Mouse (Mus musculus): ENCODE data around the gene Tenm4.

Gene Tenm4

GRCm38 (mm10) chr7:96633008-96633407 is 462.0 kb downstream of the Tenm4 start:
- intact Hi-C loops (cut with DNase I) = no loop called here

DNA sequence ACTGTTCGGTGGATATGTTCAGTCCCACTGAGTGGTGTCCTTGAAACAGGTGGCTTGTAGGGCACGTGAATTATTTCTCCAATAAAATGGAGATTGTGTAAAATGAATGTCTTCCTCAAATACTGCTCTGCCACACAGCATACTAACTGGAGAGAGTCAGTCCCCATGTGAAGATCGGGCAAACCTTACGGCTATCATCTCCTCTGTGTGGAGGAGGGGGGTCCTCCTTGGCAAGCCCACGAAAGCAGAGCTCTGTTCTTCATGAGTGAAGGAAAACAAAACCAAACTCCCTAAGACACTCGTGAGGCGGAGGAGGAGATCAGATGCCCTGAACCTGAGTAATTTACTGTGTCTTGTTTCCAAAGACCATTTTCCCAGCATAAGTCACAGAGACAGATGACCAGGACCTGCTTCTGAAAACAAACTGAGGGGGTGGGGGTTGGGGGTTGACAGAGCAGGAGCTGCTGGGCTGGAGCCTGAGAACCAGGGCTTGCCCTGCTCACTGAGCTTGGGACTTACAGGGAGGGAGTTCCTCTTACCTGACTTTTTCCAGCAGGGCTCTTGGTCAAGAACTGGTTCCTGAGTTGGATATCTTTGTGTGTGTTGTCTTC is 464.9 kb downstream of the Tenm4 start:
- intact Hi-C loops (cut with DNase I) = no loop called here

- intact Hi-C loops (cut with DNase I) = no loop called here
These were observed 472.6 kb downstream of the Tenm4 start for GRCm38 (mm10) chr7:96643461-96644204.

- intact Hi-C loops (cut with DNase I) = no loop called here
These were observed 473.1 kb downstream of the Tenm4 start for GRCm38 (mm10) chr7:96644205-96644531.

DNA sequence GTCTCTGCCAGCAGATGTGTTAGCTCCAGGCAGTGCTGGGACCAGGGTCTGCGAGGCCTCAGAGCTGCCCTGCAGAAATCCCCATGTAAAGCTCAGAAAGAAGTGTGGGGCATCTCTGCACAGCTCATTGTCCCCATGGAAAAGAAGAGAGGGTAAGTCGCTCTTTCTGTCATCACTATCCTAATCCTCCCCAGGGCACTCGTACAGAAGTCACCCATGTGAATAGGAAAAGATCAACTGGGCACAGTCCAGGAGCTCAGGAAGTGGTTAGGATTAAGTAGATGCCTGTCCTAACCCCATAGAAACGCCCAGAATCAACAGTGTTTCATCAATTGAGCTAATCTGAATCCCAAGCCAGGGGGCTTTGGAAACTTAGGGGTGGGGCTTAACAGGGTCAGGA is 476.6 kb downstream of the Tenm4 start:
- intact Hi-C loops (cut with DNase I) = no loop called here

GRCm38 (mm10) chr7:96648606-96649005 is 477.6 kb downstream of the Tenm4 start:
- intact Hi-C loops (cut with DNase I) = no loop called here

- intact Hi-C loops (cut with DNase I) = no loop called here
These were observed 478.1 kb downstream of the Tenm4 start for GRCm38 (mm10) chr7:96649171-96649570.

DNA sequence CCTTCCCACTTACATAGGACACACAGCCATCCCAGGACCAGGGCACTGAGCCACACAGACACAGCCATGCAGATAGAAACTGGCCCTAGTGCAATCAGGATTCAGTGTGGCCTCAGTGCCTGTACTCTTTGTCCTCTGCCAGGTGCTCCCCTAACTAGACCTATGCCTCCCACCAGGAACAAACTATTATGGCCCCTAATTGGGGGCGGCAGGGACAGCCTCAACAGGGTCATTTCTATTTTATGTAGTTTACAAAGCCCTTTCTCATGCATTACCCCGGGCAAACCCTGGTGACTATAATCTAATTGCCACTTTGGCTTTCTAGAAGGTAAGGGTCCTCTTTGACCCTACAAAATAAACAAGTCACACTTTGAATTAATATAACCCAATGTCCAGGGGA is 479.4 kb downstream of the Tenm4 start:
- intact Hi-C loops (cut with DNase I) = no loop called here

DNA sequence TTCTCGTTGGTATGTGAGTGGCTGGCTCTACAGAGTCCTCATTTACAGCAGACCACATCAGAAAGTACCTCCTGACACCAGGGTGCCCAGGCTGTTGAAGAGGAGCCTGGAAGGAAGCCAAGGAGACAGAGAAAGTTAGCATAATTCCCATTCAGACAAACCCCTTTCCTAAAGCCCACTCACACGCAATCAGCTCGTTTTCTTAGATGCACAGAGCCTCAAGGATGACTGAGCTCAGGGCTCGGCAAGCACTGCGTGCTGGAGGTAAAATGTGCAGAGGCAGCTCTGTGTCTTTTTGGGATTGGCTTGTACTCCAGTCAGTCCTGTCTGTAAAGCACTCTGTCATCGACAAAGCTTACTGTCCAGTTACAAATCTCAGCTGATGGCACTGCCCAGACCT is 480.0 kb downstream of the Tenm4 start:
- intact Hi-C loops (cut with DNase I) = no loop called here

DNA sequence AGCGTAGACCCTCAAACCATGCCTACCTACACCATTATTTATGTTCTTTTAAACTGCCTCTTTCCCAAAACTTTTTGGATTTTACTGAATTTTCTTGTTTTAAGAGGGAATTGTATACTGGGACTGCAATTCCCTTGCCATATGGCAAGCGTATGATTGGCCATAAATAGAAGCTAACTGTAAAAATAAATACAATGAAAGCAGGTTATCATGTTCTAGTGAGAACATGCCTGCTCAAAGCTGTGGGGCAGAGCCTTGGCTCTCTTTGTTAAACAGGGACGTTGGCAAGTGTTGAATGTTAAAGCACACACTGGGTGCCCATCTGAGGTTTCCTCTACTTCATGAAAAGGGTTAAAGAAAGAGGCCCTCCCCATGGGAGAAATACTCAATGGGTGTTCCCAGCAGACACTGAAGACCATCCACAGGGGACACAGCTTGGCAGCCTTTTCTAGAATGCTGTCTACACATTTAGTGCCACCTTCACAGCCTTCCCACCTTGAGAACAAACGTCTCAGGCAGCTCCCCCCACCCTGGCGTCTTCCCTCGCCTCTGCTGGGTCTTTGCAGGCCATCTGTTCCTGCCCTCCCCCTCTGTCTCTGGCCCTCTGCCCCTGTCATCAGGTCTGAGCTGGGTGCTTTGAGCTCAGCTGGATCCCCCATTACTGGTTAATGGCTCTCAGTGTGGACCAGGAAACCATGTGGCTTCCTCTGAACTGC is 480.7 kb downstream of the Tenm4 start:
- intact Hi-C loops (cut with DNase I) = no loop called here

DNA sequence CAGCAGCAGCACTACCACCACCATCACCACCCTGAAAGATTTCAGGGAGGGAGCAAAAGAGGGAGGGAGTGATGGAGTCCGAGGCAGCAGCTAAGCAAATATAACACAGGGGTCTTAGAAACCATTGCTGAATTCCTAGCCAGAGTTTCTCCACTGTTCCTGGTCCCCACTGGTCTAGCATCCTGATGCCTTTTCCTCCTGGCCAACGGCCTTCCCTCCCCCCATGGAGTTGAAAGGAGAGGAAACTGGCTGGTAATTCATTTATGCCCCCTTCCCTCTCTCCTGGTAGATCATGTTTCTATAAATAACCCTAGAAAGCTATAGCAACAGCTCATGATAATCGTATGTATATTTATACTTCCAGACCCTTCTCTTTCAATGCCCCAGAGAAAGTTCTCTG is 481.8 kb downstream of the Tenm4 start:
- intact Hi-C loops (cut with DNase I) = no loop called here

DNA sequence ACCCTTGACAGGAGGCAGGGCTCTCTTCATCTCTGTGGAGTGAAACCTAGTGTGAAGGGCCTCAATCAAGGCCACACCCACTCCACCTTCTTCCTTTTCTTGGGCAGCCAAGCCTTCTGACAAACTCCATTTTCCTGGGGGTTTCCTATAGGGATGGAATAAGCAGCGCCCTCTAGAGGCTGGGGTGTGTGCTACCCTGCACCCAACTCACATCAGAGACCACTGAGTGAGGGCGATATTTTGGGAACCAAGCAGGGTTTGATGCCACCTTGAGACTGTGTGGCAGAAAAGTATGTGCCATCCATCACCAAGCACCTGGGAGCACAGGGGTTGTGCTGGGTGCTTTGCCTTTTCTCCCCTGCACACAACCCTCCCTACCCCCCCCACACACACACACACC is 483.2 kb downstream of the Tenm4 start:
- intact Hi-C loops (cut with DNase I) = no loop called here

DNA sequence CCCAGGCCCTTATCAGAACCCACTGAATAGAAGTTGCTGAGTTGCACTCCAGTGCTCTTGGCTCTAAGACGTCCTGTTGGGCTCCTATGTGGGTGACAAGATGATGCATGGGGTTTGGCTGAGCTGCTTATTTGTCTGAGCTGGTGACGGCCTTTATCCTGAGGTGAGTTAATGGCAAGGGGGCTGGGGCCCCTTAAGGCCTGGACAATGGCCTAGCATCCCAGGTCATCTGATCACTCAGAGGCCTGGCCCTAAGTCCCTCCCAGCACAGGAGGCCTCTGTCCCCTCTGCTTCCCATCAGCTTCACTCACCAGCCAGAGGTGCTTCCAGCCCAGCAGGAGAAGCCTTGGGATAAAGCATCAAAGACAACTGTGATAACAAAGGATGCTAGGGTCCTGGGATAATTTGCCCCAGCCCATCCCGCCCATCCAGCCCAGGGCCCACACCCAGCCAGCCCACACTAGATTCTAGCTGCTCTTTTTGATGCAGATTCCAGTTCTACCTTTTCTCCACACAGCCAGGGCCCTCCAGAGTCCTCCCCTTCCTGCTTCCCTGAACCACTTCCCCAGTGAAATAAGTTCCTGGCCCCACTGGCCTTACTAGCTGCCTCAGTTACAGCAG is 484.2 kb downstream of the Tenm4 start:
- intact Hi-C loops (cut with DNase I) = no loop called here

- intact Hi-C loops (cut with DNase I) = no loop called here
These were observed 486.2 kb downstream of the Tenm4 start for GRCm38 (mm10) chr7:96657101-96657830.

- intact Hi-C loops (cut with DNase I) = no loop called here
These were observed 487.0 kb downstream of the Tenm4 start for GRCm38 (mm10) chr7:96657857-96658580.

DNA sequence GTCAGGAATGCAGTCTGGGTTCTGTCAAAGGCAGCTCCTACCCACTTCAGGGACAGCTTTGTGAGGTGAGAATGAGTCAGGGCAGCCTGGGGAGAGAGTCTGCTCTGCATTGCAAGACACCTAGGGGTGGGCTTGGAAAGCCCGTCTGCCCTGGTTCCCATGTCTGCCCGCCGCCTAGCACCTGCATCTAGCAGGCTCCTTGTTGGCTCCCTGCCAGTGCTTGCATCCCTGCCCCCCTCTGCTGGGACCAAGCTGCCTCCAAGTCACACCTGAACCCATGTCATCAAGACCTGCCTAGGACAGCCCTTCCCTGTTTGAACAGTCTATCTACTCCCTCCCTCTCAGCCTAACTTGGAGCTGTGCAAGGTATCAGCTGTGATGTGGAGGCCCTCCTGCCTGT is 489.9 kb downstream of the Tenm4 start:
- intact Hi-C loops (cut with DNase I) = no loop called here

- intact Hi-C loops (cut with DNase I) = no loop called here
These were observed 490.5 kb downstream of the Tenm4 start for GRCm38 (mm10) chr7:96661352-96662169.

DNA sequence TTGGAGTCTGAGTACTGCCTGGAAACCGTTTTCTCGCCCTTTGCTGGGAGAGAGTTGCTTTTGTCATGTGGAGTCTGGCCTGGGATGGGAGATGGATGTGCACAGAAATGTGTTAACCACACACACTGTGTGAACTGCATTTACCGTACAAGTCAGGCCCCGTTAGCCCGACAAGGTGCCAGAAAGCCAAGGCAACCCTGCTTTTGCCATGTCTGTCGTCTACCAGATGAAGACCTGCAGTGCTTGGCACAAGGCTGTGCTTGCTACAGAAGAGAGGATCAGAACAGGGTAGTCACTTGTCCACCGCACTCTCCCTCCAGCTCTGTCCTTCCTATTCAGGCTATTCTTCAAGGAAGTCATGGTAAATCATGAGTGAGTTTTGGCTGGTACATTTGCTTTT is 492.3 kb downstream of the Tenm4 start:
- intact Hi-C loops (cut with DNase I) = no loop called here

- intact Hi-C loops (cut with DNase I) = no loop called here
These were observed 495.4 kb downstream of the Tenm4 start for GRCm38 (mm10) chr7:96666366-96666896.

GRCm38 (mm10) chr7:96667688-96668087 is 496.6 kb downstream of the Tenm4 start:
- intact Hi-C loops (cut with DNase I) = no loop called here
